Mouse (Mus musculus) bone marrow macrophage, adult 2 months (primary cell): ENCODE measurements around the gene Zfp444. TPM values are rescaled to one million over a fixed set of nuclear protein-coding genes. Genes with fewer than 3 reads are reported as not detected.
"Not testable (repeated sequence)": the region's sequence is repeated elsewhere in the genome, so short reads cannot be mapped to it uniquely, and the experiment has no call there.

Experiments used
- H3K27ac ChIP-seq: 2 replicates; pipeline ENCODE4 v1.5.1; 2012; ENCODE audit warnings: low read depth, low read length; ENCODE audit not compliant: insufficient read depth
- H3K4me1 ChIP-seq: 2 replicates; pipeline ENCODE4 v1.6.1; 2012; ENCODE audit warnings: low read length; ENCODE audit not compliant: control insufficient read depth, insufficient read depth
- H3K4me3 ChIP-seq: 2 replicates; pipeline ENCODE4 v1.5.1; 2012; ENCODE audit warnings: mild to moderate bottlenecking, low read length, moderate library complexity; ENCODE audit not compliant: insufficient read depth
- CTCF ChIP-seq: IDR thresholded peaks from 2 replicates; pipeline ENCODE4 v1.5.1; 2012; ENCODE audit warnings: low read depth, mild to moderate bottlenecking, low read length, moderate library complexity
- POLR2A ChIP-seq: IDR thresholded peaks from 2 replicates; pipeline ENCODE4 v1.6.1; 2012; ENCODE audit warnings: mild to moderate bottlenecking, low read depth, low read length, borderline replicate concordance
- polyA plus RNA-seq: library from polyadenylated mRNA; stranded (reverse); fragments of >200 nt; gene quantifications from 2 replicates; pipeline ENCODE4 v1.2.4, GENCODE M21; 2012; ENCODE audit not compliant: missing spikeins, insufficient read depth, insufficient read length

Gene Zfp444
- polyA plus RNA-seq, 1 experiment: 21.8 TPM

DNA sequence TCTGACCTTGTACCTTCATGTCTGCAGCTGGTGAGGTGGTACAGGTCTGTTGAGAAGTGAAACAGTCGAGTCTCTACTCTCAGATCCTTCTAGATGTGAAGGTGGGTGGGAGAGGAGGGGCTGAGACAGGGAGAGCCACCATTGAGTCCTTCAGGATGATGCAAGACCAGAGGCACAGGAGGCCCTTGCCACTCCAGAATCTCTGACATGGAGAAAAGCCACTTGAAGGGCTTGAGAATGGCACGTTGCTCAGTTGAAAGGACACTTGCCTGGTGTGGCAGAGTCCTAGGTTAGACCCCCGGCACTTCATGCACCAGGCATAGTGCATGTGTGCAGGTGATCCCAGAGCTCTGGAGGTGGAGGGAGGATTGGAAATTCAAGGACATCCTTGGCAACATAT, 10.5 kb upstream of the Zfp444 start:
- no peak for TF ChIP-seq POLR2A
- no peak for TF ChIP-seq CTCF
- Histone ChIP-seq H3K4me1 (peaks cover 7% of the 10 kb centered on the region), H3K4me3 (no peak overlapping the region), H3K27ac (no peak overlapping the region)

DNA sequence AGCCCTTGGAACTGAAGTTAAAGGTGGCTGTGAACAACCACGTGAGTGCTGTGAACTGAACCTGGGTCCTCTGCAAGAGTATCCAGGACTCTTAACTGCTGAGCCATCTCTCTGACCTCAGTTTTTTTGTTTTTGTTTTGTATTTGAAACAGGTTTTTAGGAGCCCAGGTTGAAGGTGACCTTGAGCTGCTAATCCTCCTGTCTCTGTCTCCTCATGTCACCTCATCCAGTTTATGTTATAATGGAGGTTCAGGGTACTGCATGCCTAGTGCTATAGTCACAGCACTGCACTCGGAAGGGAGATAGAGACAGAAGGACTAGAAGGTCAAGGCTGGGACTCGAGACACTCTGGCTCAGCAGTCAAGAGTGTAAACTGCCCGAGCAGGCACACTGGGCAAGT, 9.9 kb upstream of the Zfp444 start:
- H3K4me3 ChIP-seq: no peak overlapping the region
- peaks cover 2% of the 10 kb centered on the region for H3K4me1 ChIP-seq
- H3K27ac ChIP-seq: no peak overlapping the region
- TF ChIP-seq POLR2A: no peak
- TF ChIP-seq CTCF: no peak

DNA sequence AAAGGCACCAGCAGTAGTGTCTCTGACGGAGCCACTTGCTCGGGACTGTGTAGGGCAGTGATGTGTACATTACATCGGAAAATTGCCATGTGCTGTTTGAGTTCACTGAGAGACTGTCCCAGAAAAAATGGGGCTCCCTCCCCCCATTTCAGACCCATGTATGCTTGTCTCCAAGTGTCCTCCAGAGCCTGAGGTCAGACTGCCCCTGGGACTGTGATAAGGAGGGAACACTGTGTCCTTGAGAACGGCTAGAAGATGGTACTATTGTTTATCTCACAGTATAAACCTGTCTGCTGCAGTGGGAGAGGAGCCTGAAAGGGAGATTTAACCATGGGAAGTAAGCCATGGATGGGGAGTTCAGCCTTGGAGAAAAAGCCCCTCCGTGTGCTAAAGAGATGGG, 7.4 kb upstream of the Zfp444 start:
- H3K4me1 ChIP-seq: peaks cover 6% of the 10 kb centered on the region; the same call in 1 of the 2 replicates
- H3K4me3 ChIP-seq: no peak overlapping the region
- H3K27ac ChIP-seq: no peak overlapping the region
- TF ChIP-seq CTCF (no peak), POLR2A (no peak)

DNA sequence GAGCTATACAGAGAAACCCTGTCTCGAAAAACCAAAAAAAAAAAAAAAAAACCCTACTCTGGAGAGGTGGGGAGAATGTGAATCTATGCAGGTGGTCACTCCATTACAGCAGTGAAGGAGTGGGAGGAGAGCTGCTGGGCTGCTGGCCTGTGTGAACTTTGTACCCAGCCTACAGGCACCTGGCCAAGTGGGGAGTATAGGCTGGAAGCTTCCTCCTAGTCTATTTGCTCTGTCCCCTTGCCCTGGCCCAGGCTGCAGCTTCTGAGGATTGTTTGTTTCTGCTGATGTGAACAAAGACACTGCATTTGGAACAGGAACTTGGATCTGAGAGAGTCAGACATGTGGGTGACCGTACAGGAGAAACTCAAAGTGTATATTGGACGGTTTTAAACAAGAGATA, 2.6 kb upstream of the Zfp444 start:
- Histone ChIP-seq H3K4me3 (no peak overlapping the region), H3K27ac (peak overlapping the region; percentile 40), H3K4me1 (peaks cover 20% of the 10 kb centered on the region)
- TF ChIP-seq POLR2A (no peak), CTCF (no peak)

DNA sequence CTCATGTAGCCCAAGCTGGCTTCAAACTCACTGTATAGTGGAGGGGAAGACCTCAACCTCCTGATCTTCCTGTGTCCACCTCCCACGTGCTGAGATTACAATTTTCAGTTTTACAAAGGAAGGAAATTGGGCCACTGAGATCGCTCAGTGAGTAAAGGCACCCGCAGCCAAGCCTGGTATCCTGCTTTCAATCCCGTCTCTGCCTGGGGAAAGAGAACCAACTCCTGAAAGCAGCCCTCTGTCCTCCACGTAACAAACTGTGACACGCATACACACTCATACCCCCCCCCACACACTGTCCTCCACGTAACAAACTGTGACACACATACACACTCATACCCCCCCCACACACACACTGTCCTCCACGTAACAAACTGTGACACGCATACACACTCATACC, 1.6 kb upstream of the Zfp444 start:
- no peak overlapping the region for H3K4me3 ChIP-seq
- no peak for TF ChIP-seq CTCF
- TF ChIP-seq POLR2A: no peak
- H3K27ac ChIP-seq: peak overlapping the region; percentile 40
- H3K4me1 ChIP-seq: peaks cover 23% of the 10 kb centered on the region

DNA sequence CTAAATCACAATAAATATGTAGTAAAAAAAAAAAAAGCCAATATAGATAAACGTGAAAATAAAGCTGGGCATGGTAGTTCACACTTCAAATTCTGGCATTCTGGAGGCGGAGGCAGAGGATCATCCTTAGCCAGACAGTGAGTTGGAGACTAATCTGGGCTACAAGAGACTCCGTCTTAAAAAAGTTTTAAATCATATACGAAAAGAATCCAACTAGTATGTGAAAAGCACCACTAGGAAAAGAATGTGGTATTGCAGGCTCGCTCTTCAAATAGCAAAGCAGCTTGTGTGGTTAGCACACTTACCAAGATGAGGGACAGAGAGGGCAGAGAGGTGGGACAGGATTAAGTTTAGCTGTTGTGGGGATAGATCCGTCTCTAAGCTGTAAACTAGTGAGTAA, 1.2 kb upstream of the Zfp444 start:
- H3K4me3 ChIP-seq: peak overlapping the region; percentile 66

DNA sequence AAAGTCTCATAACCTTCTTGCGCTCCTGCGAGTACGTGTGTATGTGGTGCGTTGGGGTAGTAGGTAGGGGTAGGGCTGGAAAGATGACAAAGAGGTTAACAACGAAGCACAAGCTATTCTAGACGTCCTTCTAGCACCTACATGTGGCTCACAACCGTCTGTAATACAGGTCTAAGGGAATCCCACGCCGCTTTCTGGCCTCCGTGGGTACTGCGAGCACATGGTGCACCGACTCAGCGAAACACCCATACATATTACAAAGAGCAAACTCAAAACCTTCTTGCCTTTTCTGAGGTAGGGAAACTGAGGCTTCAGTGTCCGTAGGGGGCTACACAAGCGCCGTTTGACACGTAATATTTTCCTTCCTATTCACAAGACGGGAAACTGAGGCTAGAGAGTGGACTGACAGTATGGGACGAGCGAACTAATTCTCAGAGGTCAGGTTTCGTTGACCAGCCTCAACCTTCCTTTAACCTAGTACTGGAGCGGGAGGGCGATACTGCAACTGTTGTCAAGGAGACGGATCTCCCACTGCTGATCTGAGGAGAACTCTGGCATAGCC, 501 bp upstream of the Zfp444 start:
- Histone ChIP-seq H3K4me3 (peak overlapping the region; percentile 66), H3K27ac (peak overlapping the region; percentile 91), H3K4me1 (peaks cover 23% of the 10 kb centered on the region)
- TF ChIP-seq CTCF (peak; percentile 47), POLR2A (no peak)

More for the DNA sequence above, 1.2 kb upstream of the Zfp444 start:
- Histone ChIP-seq H3K4me1 (peaks cover 23% of the 10 kb centered on the region), H3K27ac (peak overlapping the region; percentile 91; the same call in 1 of the 2 replicates)
- TF ChIP-seq POLR2A (no peak), CTCF (no peak)

DNA sequence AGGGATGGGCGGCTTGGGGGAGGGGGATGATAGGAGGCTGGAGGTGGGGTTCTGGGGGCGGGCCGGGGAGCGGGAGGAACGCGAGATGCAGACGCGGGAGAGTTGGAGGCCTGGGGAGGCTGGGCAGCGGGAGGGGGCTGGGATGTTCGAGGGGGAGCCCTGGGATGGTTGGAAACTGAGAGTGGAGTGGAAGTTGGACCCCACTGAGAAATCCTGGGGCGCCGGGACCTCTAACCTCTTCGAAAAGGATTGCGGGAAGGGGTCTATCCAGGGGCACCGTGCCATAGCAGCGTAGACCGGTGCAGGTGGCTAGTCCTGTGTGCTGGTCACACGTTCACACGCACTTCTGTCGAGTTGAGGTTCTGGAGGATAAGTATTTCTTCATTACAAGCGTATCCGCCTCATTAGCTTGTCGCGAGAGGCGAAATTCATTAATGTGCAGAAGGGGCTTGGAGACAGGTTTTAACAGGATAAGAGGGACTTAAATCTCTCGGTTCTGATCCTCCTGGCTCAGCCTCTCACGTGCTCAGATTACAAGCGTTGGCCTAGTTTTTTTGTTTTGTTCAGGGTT, 733 bp downstream of the Zfp444 start:
- TF ChIP-seq CTCF (no peak), POLR2A (no peak)
- Histone ChIP-seq H3K4me1 (peaks cover 23% of the 10 kb centered on the region), H3K27ac (peak overlapping the region; percentile 91), H3K4me3 (peak overlapping the region; percentile 66)

DNA sequence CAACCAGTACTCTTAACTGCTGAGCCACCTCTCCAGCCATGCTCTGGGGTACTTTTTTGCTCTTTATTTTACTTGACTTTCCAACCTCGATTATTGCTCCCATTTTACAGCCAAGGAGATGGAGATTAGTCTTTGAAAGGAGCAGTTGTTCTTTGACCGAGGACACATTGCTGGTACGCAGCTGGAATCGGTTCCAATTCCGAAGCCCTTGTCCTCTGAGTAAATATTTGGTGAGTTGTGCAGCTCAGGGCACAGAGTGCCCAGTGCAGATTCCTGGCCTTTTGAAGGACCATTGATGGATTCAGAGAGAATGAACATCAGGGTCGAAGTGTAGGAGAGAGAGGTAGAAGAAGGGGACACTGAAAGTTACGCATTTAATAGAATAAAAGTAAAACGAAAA, 1.8 kb downstream of the Zfp444 start:
- H3K4me1 ChIP-seq: peaks cover 21% of the 10 kb centered on the region
- no peak overlapping the region for H3K4me3 ChIP-seq
- TF ChIP-seq CTCF: no peak
- no peak for TF ChIP-seq POLR2A
- no peak overlapping the region for H3K27ac ChIP-seq

DNA sequence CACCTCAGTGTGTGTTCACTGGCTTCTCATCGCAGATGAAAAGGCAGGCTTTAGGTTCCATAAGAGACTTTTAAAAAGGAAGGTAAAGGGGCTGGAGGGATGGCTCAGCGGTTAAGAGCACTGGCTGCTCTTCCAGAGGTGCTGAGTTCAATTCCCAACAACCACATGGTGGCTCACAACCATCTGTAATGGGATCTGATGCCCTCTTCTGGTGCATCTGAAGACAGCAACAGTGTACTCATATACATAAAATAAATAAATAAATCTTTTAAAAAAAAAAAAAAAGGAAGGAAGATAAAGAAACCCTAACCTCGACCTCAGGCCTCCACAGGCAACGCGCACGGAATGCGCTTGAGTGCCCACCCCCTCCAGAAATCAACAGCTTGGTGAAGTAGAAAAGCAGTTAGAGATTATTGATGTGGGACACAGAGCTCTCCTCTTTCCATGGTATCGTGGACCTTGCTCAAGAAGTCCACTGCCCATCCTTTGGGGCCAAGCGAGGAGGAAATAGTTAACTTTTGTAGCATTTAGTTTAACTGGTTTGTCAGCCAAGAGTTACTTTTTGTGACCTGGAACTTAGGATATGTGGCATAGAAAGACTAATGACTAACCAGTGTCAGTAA, 2.5 kb downstream of the Zfp444 start:
- H3K4me3 ChIP-seq, H3K27ac ChIP-seq: not testable (repeated sequence)
- H3K4me1 ChIP-seq: peaks cover 17% of the 10 kb centered on the region
